Mouse (Mus musculus) ES-Bruce4 (cell line): Measurements from ENCODE around the gene Uqcr11. TPM values are rescaled to one million over a fixed set of nuclear protein-coding genes. Genes with fewer than 3 reads are reported as not detected.

Experiments used
- H3K27ac ChIP-seq: 2 replicates; pipeline ENCODE4 v1.5.1; 2012; ENCODE audit warnings: low read length, inconsistent platforms; ENCODE audit not compliant: insufficient read depth
- H3K27me3 ChIP-seq: 2 replicates; pipeline ENCODE4 v1.6.1; 2012; ENCODE audit warnings: mild to moderate bottlenecking, low read length, inconsistent platforms; ENCODE audit not compliant: control insufficient read depth, poor library complexity, insufficient read depth, severe bottlenecking
- H3K36me3 ChIP-seq: 2 replicates; pipeline ENCODE4 v1.6.1; 2012; ENCODE audit warnings: inconsistent platforms, mild to moderate bottlenecking, low read length, moderate library complexity; ENCODE audit not compliant: control insufficient read depth, poor library complexity, insufficient read depth, severe bottlenecking
- H3K4me1 ChIP-seq: one replicate; pipeline ENCODE4 v1.8.1; 2011; ENCODE audit warnings: low read length; ENCODE audit not compliant: control insufficient read depth, insufficient read depth
- H3K4me3 ChIP-seq: 2 replicates; pipeline ENCODE4 v1.5.1; 2011; ENCODE audit warnings: low read depth, mild to moderate bottlenecking, low read length
- H3K9ac ChIP-seq: 2 replicates; pipeline ENCODE4 v1.6.1; 2012; ENCODE audit warnings: low read depth, mild to moderate bottlenecking, inconsistent platforms; ENCODE audit not compliant: poor library complexity, severe bottlenecking
- H3K9me3 ChIP-seq: replicated peaks from 2 replicates; pipeline ENCODE4 v1.6.1; 2012; ENCODE audit warnings: mild to moderate bottlenecking, low read length, inconsistent platforms; ENCODE audit not compliant: control insufficient read depth, poor library complexity, insufficient read depth, severe bottlenecking
- CTCF ChIP-seq: IDR thresholded peaks from one replicate; pipeline ENCODE4 v1.8.1; 2011; ENCODE audit warnings: low read depth, low read length
- EP300 ChIP-seq: IDR thresholded peaks from 2 replicates; pipeline ENCODE4 v1.6.1; 2011; ENCODE audit warnings: low read depth, low read length; ENCODE audit not compliant: insufficient read depth
- POLR2A ChIP-seq: IDR thresholded peaks from one replicate; pipeline ENCODE4 v1.8.1; 2011; ENCODE audit warnings: low read length; ENCODE audit not compliant: insufficient read depth
- polyA plus RNA-seq: library from polyadenylated mRNA; stranded (reverse); fragments of >200 nt; gene quantifications from 2 replicates; pipeline ENCODE4 v1.2.4, GENCODE M21; 2011; ENCODE audit warnings: low read depth; ENCODE audit not compliant: missing spikeins, insufficient read depth, insufficient read length

Uqcr11 gene
- polyA plus RNA-seq, 1 experiment, result 199 TPM

GRCm38 (mm10) chr10:80437973-80438372 is 31.3 kb upstream of the Uqcr11 start:
- no peak for TF ChIP-seq CTCF
- no peak for TF ChIP-seq EP300
- TF ChIP-seq POLR2A, result no peak
- peaks cover 3% of the 10 kb centered on the region for H3K4me1 ChIP-seq
- H3K27ac ChIP-seq, result no peak overlapping the region
- no peaks in the 10 kb centered on the region for H3K9me3 ChIP-seq
- no peak overlapping the region for H3K9ac ChIP-seq
- no peak overlapping the region for H3K4me3 ChIP-seq
- H3K36me3 ChIP-seq, result no peaks in the 10 kb centered on the region
- H3K27me3 ChIP-seq, result no peaks in the 10 kb centered on the region

- Histone ChIP-seq H3K9ac (no peak overlapping the region), H3K4me1 (peaks cover 3% of the 10 kb centered on the region), H3K27me3 (no peaks in the 10 kb centered on the region), H3K27ac (0 out of 2 replicates have a peak overlapping the region, but pooled peaks have one; percentile 2), H3K4me3 (peak overlapping the region; percentile 26), H3K36me3 (no peaks in the 10 kb centered on the region), H3K9me3 (no peaks in the 10 kb centered on the region)
- TF ChIP-seq EP300, result no peak
- TF ChIP-seq CTCF, result no peak
- TF ChIP-seq POLR2A, result peak; percentile 3
Observed at GRCm38 (mm10) chr10:80436276-80436675, 29.6 kb upstream of the Uqcr11 start.

- Histone ChIP-seq H3K4me3 (no peak overlapping the region), H3K36me3 (no peaks in the 10 kb centered on the region), H3K9me3 (no peaks in the 10 kb centered on the region), H3K27ac (0 out of 2 replicates have a peak overlapping the region, but pooled peaks have one; percentile 2), H3K9ac (no peak overlapping the region), H3K4me1 (peaks cover 3% of the 10 kb centered on the region), H3K27me3 (no peaks in the 10 kb centered on the region)
- no peak for TF ChIP-seq CTCF
- TF ChIP-seq EP300, result no peak
- no peak for TF ChIP-seq POLR2A
Observed at GRCm38 (mm10) chr10:80435764-80436163, 29.1 kb upstream of the Uqcr11 start.

- H3K27me3 ChIP-seq, result no peaks in the 10 kb centered on the region
- peak overlapping the region; percentile 5; the same call in 1 of the 2 replicates for H3K4me3 ChIP-seq
- no peak for TF ChIP-seq EP300
- no peak for TF ChIP-seq CTCF
- no peak for TF ChIP-seq POLR2A
- H3K9me3 ChIP-seq, result no peaks in the 10 kb centered on the region
- peaks cover 3% of the 10 kb centered on the region for H3K4me1 ChIP-seq
- H3K9ac ChIP-seq, result peak overlapping the region; percentile 47; the same call in 1 of the 2 replicates
- H3K27ac ChIP-seq, result no peak overlapping the region; the same call in 1 of the 2 replicates
- H3K36me3 ChIP-seq, result peaks cover 1% of the 10 kb centered on the region; the same call in 1 of the 2 replicates
Observed at GRCm38 (mm10) chr10:80434823-80435222, 28.2 kb upstream of the Uqcr11 start.

GRCm38 (mm10) chr10:80434233-80434592 is 27.6 kb upstream of the Uqcr11 start:
- Histone ChIP-seq H3K4me3 (peak overlapping the region; percentile 47), H3K27me3 (no peaks in the 10 kb centered on the region), H3K27ac (no peak overlapping the region), H3K9ac (peak overlapping the region; percentile 47; the same call in 1 of the 2 replicates), H3K36me3 (peaks cover 5% of the 10 kb centered on the region; the same call in 1 of the 2 replicates), H3K9me3 (no peaks in the 10 kb centered on the region), H3K4me1 (peaks cover 3% of the 10 kb centered on the region)
- TF ChIP-seq POLR2A (no peak), EP300 (no peak), CTCF (no peak)

- TF ChIP-seq CTCF (no peak), POLR2A (no peak), EP300 (no peak)
- peak within 1 kb of the TSS; percentile 94 for H3K4me3 ChIP-seq
- H3K36me3 ChIP-seq, result peaks cover 5% of the 10 kb centered on the region
- peak within 1 kb of the TSS; percentile 96 for H3K9ac ChIP-seq
- no peaks in the 10 kb centered on the region for H3K9me3 ChIP-seq
- H3K27me3 ChIP-seq, result no peaks in the 10 kb centered on the region
- H3K27ac ChIP-seq, result peak within 1 kb of the TSS; percentile 81
- H3K4me1 ChIP-seq, result peaks cover 3% of the 10 kb centered on the region
Observed at GRCm38 (mm10) chr10:80433513-80434232, 27.0 kb upstream of the Uqcr11 start, which contains the start of gene Tcf3. Tcf3 (minus strand) TSS chr10:80433647.
